Mouse (Mus musculus) small intestine, adult 2 months (tissue): ENCODE data around the gene Ehd2.

Source experiments
- CTCF ChIP-seq: fragments of 200-500 bp; IDR thresholded peaks from 2 replicates; pipeline ENCODE4 v1.5.1; 2012; ENCODE audit warnings: low read depth, mild to moderate bottlenecking, control low read depth, inconsistent platforms, low read length, moderate library complexity, mixed read lengths; ENCODE audit not compliant: insufficient replicate concordance, insufficient read length; ENCODE audit errors: extremely low read depth
- POLR2A ChIP-seq: fragments of 200-500 bp; IDR thresholded peaks from 2 replicates; pipeline ENCODE4 v1.6.1; 2012; ENCODE audit warnings: low read depth, mild to moderate bottlenecking, control low read depth, inconsistent platforms, low read length, moderate library complexity

DNA sequence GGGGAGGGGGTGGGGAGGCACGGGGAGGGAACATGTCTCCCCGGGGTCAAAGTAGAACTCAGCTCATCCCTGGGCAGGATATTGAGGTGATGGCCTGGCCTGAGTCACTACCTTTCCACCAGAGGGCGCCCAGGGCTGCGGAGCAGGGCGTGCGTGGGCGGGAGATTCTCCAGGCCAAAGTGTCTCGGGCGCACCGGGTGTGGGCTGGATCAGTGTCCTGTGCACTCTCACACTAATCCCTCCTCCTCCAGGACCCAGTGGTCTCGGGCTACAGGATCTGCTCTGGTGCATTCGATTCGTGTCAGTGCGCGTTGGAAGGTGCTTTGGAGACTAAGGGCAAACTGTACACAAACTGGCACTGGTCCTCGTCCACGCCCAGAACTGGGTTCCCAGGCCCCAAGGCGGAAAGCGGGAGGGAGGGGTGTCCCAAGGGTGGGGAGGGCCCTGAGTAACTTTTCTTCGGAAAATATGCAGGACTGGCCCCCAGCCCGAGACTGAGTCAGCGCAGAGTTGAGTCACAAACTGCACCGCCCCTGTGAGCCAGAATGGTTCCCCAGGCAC, 18.9 kb downstream of the Ehd2 start:
- TF ChIP-seq POLR2A (no peak), CTCF (peak; percentile 87)
